Mouse (Mus musculus) C2C12 (cell line): ENCODE measurements around the gene Pax8. TPM values are rescaled to one million over a fixed set of nuclear protein-coding genes. Genes with fewer than 3 reads are reported as not detected.

ENCODE experiments used
- H3K27me3 ChIP-seq: one replicate; pipeline ENCODE4 v1.6.1; 2011; ENCODE audit not compliant: control insufficient read depth, insufficient read depth, insufficient read length
- H3K36me3 ChIP-seq: one replicate; pipeline ENCODE4 v1.6.1; 2011; ENCODE audit not compliant: control insufficient read depth, insufficient read depth
- H3K4me3 ChIP-seq: one replicate; pipeline ENCODE4 v1.5.1; 2011; ENCODE audit warnings: mild to moderate bottlenecking, control low read depth; ENCODE audit not compliant: poor library complexity, insufficient read depth, severe bottlenecking
- H3K79me2 ChIP-seq: one replicate; pipeline ENCODE4 v1.6.1; 2011; ENCODE audit not compliant: control insufficient read depth, insufficient read depth
- H3K79me3 ChIP-seq: one replicate; pipeline ENCODE4 v1.6.1; 2011; ENCODE audit warnings: low read depth, control low read depth
- H3ac ChIP-seq: one replicate; pipeline ENCODE3; 2011; ENCODE audit warnings: low read depth; ENCODE audit not compliant: control insufficient read depth, insufficient read length
- CEBPB ChIP-seq: IDR thresholded peaks from one replicate; pipeline ENCODE4 v1.6.1; 2011; ENCODE audit warnings: low read depth, mild to moderate bottlenecking, control low read depth, moderate library complexity
- CTCF ChIP-seq: IDR thresholded peaks from one replicate; pipeline ENCODE4 v1.5.1; 2011; ENCODE audit not compliant: control insufficient read depth, insufficient read depth, insufficient read length
- FOSL1 ChIP-seq: IDR thresholded peaks from one replicate; pipeline ENCODE4 v1.8.0; 2011; ENCODE audit warnings: mild to moderate bottlenecking, low read length; ENCODE audit not compliant: poor library complexity, insufficient read depth, severe bottlenecking
- MAX ChIP-seq: IDR thresholded peaks from one replicate; pipeline ENCODE4 v1.6.1; 2011; ENCODE audit warnings: mild to moderate bottlenecking, control low read depth
- MYOD1 ChIP-seq: IDR thresholded peaks from one replicate; pipeline ENCODE4 v1.6.1; 2011; ENCODE audit warnings: low read depth; ENCODE audit not compliant: control insufficient read depth, insufficient read length
- MYOG ChIP-seq: IDR thresholded peaks from one replicate; pipeline ENCODE4 v1.6.1; 2011; ENCODE audit not compliant: control insufficient read depth, insufficient read length; ENCODE audit errors: extremely low read depth
- USF1 ChIP-seq: IDR thresholded peaks from one replicate; pipeline ENCODE4 v1.6.1; 2011; ENCODE audit warnings: low read depth, mild to moderate bottlenecking, control low read depth, moderate library complexity
- polyA plus RNA-seq: library from polyadenylated mRNA; unstranded; fragments of >200 nt; fragmentation: generic; extraction: Trizol; gene quantifications from one replicate; pipeline ENCODE4 v1.2.1, GENCODE M21; 2012; ENCODE audit warnings: missing spikeins

Gene Pax8
- polyA plus RNA-seq, 1 experiment = not detected

GRCm38 (mm10) chr2:24502963-24503471, 27.6 kb upstream of the Pax8 start:
- Histone ChIP-seq H3K79me2 (no peaks in the 10 kb centered on the region), H3K4me3 (no peak overlapping the region), H3K36me3 (no peaks in the 10 kb centered on the region), H3K27me3 (no peaks in the 10 kb centered on the region), H3ac (no peak overlapping the region), H3K79me3 (no peaks in the 10 kb centered on the region)
- no peak for TF ChIP-seq MYOD1
- TF ChIP-seq MYOG = no peak
- TF ChIP-seq CTCF = no peak
- no peak for TF ChIP-seq USF1
- TF ChIP-seq CEBPB = no peak
- TF ChIP-seq FOSL1 = no peak
- no peak for TF ChIP-seq MAX

GRCm38 (mm10) chr2:24500921-24501320, 25.5 kb upstream of the Pax8 start:
- Histone ChIP-seq H3K27me3 (no peaks in the 10 kb centered on the region), H3K79me2 (no peaks in the 10 kb centered on the region), H3ac (no peak overlapping the region), H3K79me3 (no peaks in the 10 kb centered on the region), H3K36me3 (no peaks in the 10 kb centered on the region), H3K4me3 (no peak overlapping the region)
- no peak for TF ChIP-seq CEBPB
- no peak for TF ChIP-seq MYOD1
- no peak for TF ChIP-seq MAX
- TF ChIP-seq MYOG = no peak
- TF ChIP-seq FOSL1 = no peak
- no peak for TF ChIP-seq CTCF
- TF ChIP-seq USF1 = no peak

- no peak overlapping the region for H3K4me3 ChIP-seq
- no peaks in the 10 kb centered on the region for H3K27me3 ChIP-seq
- no peaks in the 10 kb centered on the region for H3K36me3 ChIP-seq
- H3K79me2 ChIP-seq = no peaks in the 10 kb centered on the region
- H3ac ChIP-seq = no peak overlapping the region
- no peak for TF ChIP-seq CTCF
- no peak for TF ChIP-seq MYOD1
- no peak for TF ChIP-seq USF1
- TF ChIP-seq MYOG = no peak
- no peak for TF ChIP-seq FOSL1
- no peak for TF ChIP-seq CEBPB
- no peak for TF ChIP-seq MAX
- H3K79me3 ChIP-seq = no peaks in the 10 kb centered on the region
Observed at GRCm38 (mm10) chr2:24490564-24490963, 15.2 kb upstream of the Pax8 start.

GRCm38 (mm10) chr2:24488660-24489059, 13.3 kb upstream of the Pax8 start:
- Histone ChIP-seq H3ac (no peak overlapping the region), H3K27me3 (no peaks in the 10 kb centered on the region), H3K4me3 (no peak overlapping the region), H3K79me2 (no peaks in the 10 kb centered on the region), H3K36me3 (no peaks in the 10 kb centered on the region), H3K79me3 (no peaks in the 10 kb centered on the region)
- TF ChIP-seq FOSL1 = no peak
- TF ChIP-seq USF1 = no peak
- no peak for TF ChIP-seq MYOG
- no peak for TF ChIP-seq CEBPB
- no peak for TF ChIP-seq CTCF
- TF ChIP-seq MYOD1 = no peak
- TF ChIP-seq MAX = no peak

GRCm38 (mm10) chr2:24487056-24487825, 11.8 kb upstream of the Pax8 start:
- H3K36me3 ChIP-seq = no peaks in the 10 kb centered on the region
- H3K27me3 ChIP-seq = no peaks in the 10 kb centered on the region
- no peak overlapping the region for H3K4me3 ChIP-seq
- no peaks in the 10 kb centered on the region for H3K79me3 ChIP-seq
- no peak overlapping the region for H3ac ChIP-seq
- TF ChIP-seq MYOD1 = no peak
- TF ChIP-seq USF1 = no peak
- no peak for TF ChIP-seq FOSL1
- no peak for TF ChIP-seq MYOG
- TF ChIP-seq CEBPB = no peak
- TF ChIP-seq MAX = no peak
- TF ChIP-seq CTCF = no peak
- no peaks in the 10 kb centered on the region for H3K79me2 ChIP-seq
